In genomic region chr3:73435241-73435640, GRCm38 (mm10) we compare ENCODE assay signal across 18 mouse cellular contexts.
DNase-seq lines count a peak whose midpoint lies in the region; TF ChIP-seq lines count a peak whose summit lies in the region.
"Had no signal": no experiment of that assay in that cellular context is flagged by ENCODE, and none has a peak within 500 bp of the region (broad histone marks: within the 10 kb centered on the region; RNA-seq: fewer than 3 reads in every experiment).

No protein-coding gene starts in this region.

- H3K9ac ChIP-seq in ES-Bruce4 (ENCODE audit: low read depth, poor library complexity, severe bottlenecking) (no peak overlapping the region), ES-E14 (ENCODE audit: insufficient read depth, low read depth, low read length, poor library complexity, severe bottlenecking) (no peak overlapping the region)
- H3K9ac ChIP-seq: embryonic facial prominence, embryonic 13.5 days; forebrain, embryonic 12.5 days; heart, embryonic 12.5 days; hindbrain, embryonic 13.5 days had no signal

- TF ChIP-seq POLR2A in ES-Bruce4 (IDR thresholded peaks at IDR 0.05; ENCODE audit: insufficient read depth, low read length) = no peak

- in situ Hi-C loops in ES-E14 (cut with MboI; ENCODE audit: low sequenced_read_pairs in 2 of 2, unreplicated experiment in 2 of 2) = no loop called here

- no peaks in the 10 kb centered on the region for H3K4me1 ChIP-seq in ES-Bruce4 (ENCODE audit: control insufficient read depth, insufficient read depth, low read length)
- H3K4me1 ChIP-seq in ES-E14 (ENCODE audit: control insufficient read depth in 2 of 2, insufficient read depth in 2 of 2, low read length in 2 of 2, poor library complexity in 1 of 2) = peaks cover 0 to 2% of the 10 kb centered on the region in 2 experiments; a peak in 1 of 4 replicates
- H3K4me1 ChIP-seq: embryonic facial prominence, embryonic 13.5 days; forebrain, embryonic 12.5 days; heart, embryonic 12.5 days; hindbrain, embryonic 13.5 days had no signal

- H3K9me3 ChIP-seq in ES-Bruce4 (replicated peaks; ENCODE audit: control insufficient read depth, insufficient read depth, low read length, poor library complexity, severe bottlenecking) (peaks cover 10% of the 10 kb centered on the region), ES-E14 (ENCODE audit: control insufficient read depth, insufficient read depth, low read depth, low read length) (peaks cover 2% of the 10 kb centered on the region)
- H3K9me3 ChIP-seq: embryonic facial prominence, embryonic 13.5 days; forebrain, embryonic 12.5 days; heart, embryonic 12.5 days; hindbrain, embryonic 13.5 days had no signal

- peak; percentile 56; the same call in 1 of the 2 replicates for TF ChIP-seq EP300 in ES-Bruce4 (IDR thresholded peaks at IDR 0.05; ENCODE audit: insufficient read depth, low read depth, low read length)

- H3K36me3 ChIP-seq in ES-Bruce4 (ENCODE audit: control insufficient read depth, insufficient read depth, low read length, poor library complexity, severe bottlenecking) (no peaks in the 10 kb centered on the region), ES-E14 (ENCODE audit: control insufficient read depth, insufficient read depth, low read length, poor library complexity, severe bottlenecking) (no peaks in the 10 kb centered on the region)
- H3K36me3 ChIP-seq: embryonic facial prominence, embryonic 13.5 days; forebrain, embryonic 12.5 days; heart, embryonic 12.5 days; hindbrain, embryonic 13.5 days had no signal

- intact Hi-C loops in heart, postnatal 36 days (cut with DNase I) = loop anchor here (1.0 kb wide), 1 partner anchor 9 kb away; no protein-coding TSS in a partner anchor

- H3K27me3 ChIP-seq in ES-Bruce4 (ENCODE audit: control insufficient read depth, insufficient read depth, low read length, poor library complexity, severe bottlenecking) = no peaks in the 10 kb centered on the region
- H3K27me3 ChIP-seq: embryonic facial prominence, embryonic 13.5 days; forebrain, embryonic 12.5 days; heart, embryonic 12.5 days; hindbrain, embryonic 13.5 days had no signal

- TF ChIP-seq CTCF in ES-Bruce4 (IDR thresholded peaks at IDR 0.05; ENCODE audit: low read depth, low read length) = no peak

- H3K4me3 ChIP-seq in ES-Bruce4 (ENCODE audit: low read depth, low read length) = no peak overlapping the region
- no peak overlapping the region for H3K4me3 ChIP-seq in ES-E14 (ENCODE audit: insufficient read depth in 1 of 2, low read depth in 1 of 2, low read length in 2 of 2, poor library complexity in 1 of 2, severe bottlenecking in 1 of 2)
- H3K4me3 ChIP-seq: embryonic facial prominence, embryonic 13.5 days; forebrain, embryonic 12.5 days; gastrocnemius, adult 2 months; heart, embryonic 12.5 days; hindbrain, embryonic 13.5 days had no signal

- DNase-seq in heart, postnatal 4 days = peak; percentile 15
- no peak for DNase-seq in heart, postnatal 36 days
- DNase-seq in ES-E14 (ENCODE audit: low read depth, low spot score) = no peak
- no peak for DNase-seq in testis, postnatal 10 days (ENCODE audit: low spot score)
- DNase-seq in adrenal gland, postnatal 4 days (ENCODE audit: low spot score in 2 of 2) = no peak
- DNase-seq: adrenal gland, postnatal 10 days; B cell, adult 2 months; cerebellum, adult 18-20 months; cerebellum, adult 9-11 months; gastrocnemius, adult 2 months; gastrocnemius, postnatal 25 days; kidney, adult 11 months had no signal

- H3K27ac ChIP-seq in ES-Bruce4 (ENCODE audit: insufficient read depth, low read length) (peak overlapping the region; percentile 91), ES-E14 (ENCODE audit: insufficient read depth, low read depth, low read length, poor library complexity, severe bottlenecking) (peak overlapping the region; percentile 25)
- H3K27ac ChIP-seq: embryonic facial prominence, embryonic 13.5 days; forebrain, embryonic 12.5 days; gastrocnemius, adult 2 months; hindbrain, embryonic 13.5 days; hindbrain, postnatal 0 days had no signal

TF ChIP-seq in ES-E14, 5 proteins besides CTCF, POLR2A, EP300 and RAD21:
- TF ChIP-seq MAFK (IDR thresholded peaks at IDR 0.05; ENCODE audit: insufficient read depth, low read depth, low read length) (no peak), ZNF384 (IDR thresholded peaks at IDR 0.05; ENCODE audit: low read depth, low read length) (no peak), CHD2 (IDR thresholded peaks at IDR 0.05; ENCODE audit: low read depth, low read length) (no peak), HCFC1 (IDR thresholded peaks at IDR 0.05; ENCODE audit: borderline replicate concordance, insufficient read depth, low read length) (no peak), ZC3H11A (IDR thresholded peaks at IDR 0.05; ENCODE audit: borderline replicate concordance, low read depth, low read length) (no peak)
TF ChIP-seq in ES-E14: peak in this region for 0.
